Mouse (Mus musculus): ENCODE data around the gene Cish. TPM values are rescaled to one million over a fixed set of nuclear protein-coding genes. Genes with fewer than 3 reads are reported as not detected.

Gene Cish
- polyA plus RNA-seq, 1 experiment from 2014 or later: 6.0 TPM

GRCm38 (mm10) chr9:107278527-107279377 lies 17.1 kb upstream of the Cish start:
- Histone ChIP-seq H3K36me3 (replicated peaks) (no peaks in the 10 kb centered on the region), H3K4me2 (no peak overlapping the region), H3K4me1 (peaks cover 20% of the 10 kb centered on the region), H3K27ac (no peak overlapping the region), H3K4me3 (replicated peaks) (no peak overlapping the region), H3K9ac (no peak overlapping the region), H3K27me3 (peaks cover 11% of the 10 kb centered on the region; the same call in 1 of the 2 replicates), H3K9me3 (no peaks in the 10 kb centered on the region)
- no peak for ATAC-seq (ENCODE audit: low FRiP score)
- WGBS: 61% methylated on average over 8 of the region's 8 CpGs

- WGBS: 29% methylated on average over 16 of the region's 16 CpGs
- no peaks in the 10 kb centered on the region for H3K9me3 ChIP-seq
- no peak overlapping the region for H3K9ac ChIP-seq
- H3K4me3 ChIP-seq (replicated peaks): no peak overlapping the region
- peaks cover 20% of the 10 kb centered on the region for H3K4me1 ChIP-seq
- 0 out of 2 replicates have a peak overlapping the region, but pooled peaks have one; percentile 4 for H3K4me2 ChIP-seq
- H3K27me3 ChIP-seq: peaks cover 11% of the 10 kb centered on the region; the same call in 1 of the 2 replicates
- no peaks in the 10 kb centered on the region for H3K36me3 ChIP-seq (replicated peaks)
- H3K27ac ChIP-seq: 0 out of 2 replicates have a peak overlapping the region, but pooled peaks have one; percentile 11
- ATAC-seq (ENCODE audit: low FRiP score): no peak
Observed at GRCm38 (mm10) chr9:107279378-107280321, 16.2 kb upstream of the Cish start.

GRCm38 (mm10) chr9:107280322-107281027 lies 15.4 kb upstream of the Cish start:
- Histone ChIP-seq H3K4me3 (replicated peaks) (no peak overlapping the region), H3K9ac (no peak overlapping the region), H3K27ac (no peak overlapping the region), H3K9me3 (no peaks in the 10 kb centered on the region), H3K4me1 (peaks cover 23% of the 10 kb centered on the region), H3K27me3 (peaks cover 11% of the 10 kb centered on the region; the same call in 1 of the 2 replicates), H3K4me2 (0 out of 2 replicates have a peak overlapping the region, but pooled peaks have one; percentile 4), H3K36me3 (replicated peaks) (no peaks in the 10 kb centered on the region)
- ATAC-seq (ENCODE audit: low FRiP score): no peak
- WGBS: 49% methylated on average over 13 of the region's 13 CpGs

- H3K9me3 ChIP-seq: no peaks in the 10 kb centered on the region
- peaks cover 11% of the 10 kb centered on the region; the same call in 1 of the 2 replicates for H3K27me3 ChIP-seq
- H3K4me2 ChIP-seq: no peak overlapping the region
- peaks cover 23% of the 10 kb centered on the region for H3K4me1 ChIP-seq
- H3K36me3 ChIP-seq (replicated peaks): no peaks in the 10 kb centered on the region
- no peak for ATAC-seq (ENCODE audit: low FRiP score)
- H3K9ac ChIP-seq: no peak overlapping the region
- H3K27ac ChIP-seq: no peak overlapping the region
- WGBS: 91% methylated on average over 5 of the region's 5 CpGs
- H3K4me3 ChIP-seq (replicated peaks): no peak overlapping the region
Observed at GRCm38 (mm10) chr9:107281241-107281987, 14.4 kb upstream of the Cish start.

- H3K4me1 ChIP-seq: peaks cover 23% of the 10 kb centered on the region
- no peak for ATAC-seq (ENCODE audit: low FRiP score)
- 90% methylated on average over 9 of the region's 9 CpGs for whole genome bisulfite sequencing
Observed at GRCm38 (mm10) chr9:107282951-107283350, 12.9 kb upstream of the Cish start.

GRCm38 (mm10) chr9:107285009-107285408 lies 10.8 kb upstream of the Cish start:
- peaks cover 19% of the 10 kb centered on the region for H3K4me1 ChIP-seq

More at GRCm38 (mm10) chr9:107282951-107283350, 12.9 kb upstream of the Cish start:
- no peak overlapping the region for H3K4me2 ChIP-seq
- no peak overlapping the region for H3K4me3 ChIP-seq (replicated peaks)
- peaks cover 12% of the 10 kb centered on the region; the same call in 1 of the 2 replicates for H3K27me3 ChIP-seq
- no peaks in the 10 kb centered on the region for H3K36me3 ChIP-seq (replicated peaks)
- no peak overlapping the region for H3K9ac ChIP-seq
- no peak overlapping the region for H3K27ac ChIP-seq
- H3K9me3 ChIP-seq: no peaks in the 10 kb centered on the region

GRCm38 (mm10) chr9:107287294-107287693 lies 8.5 kb upstream of the Cish start:
- 94% methylated on average over 2 of the region's 2 CpGs for WGBS
- H3K4me3 ChIP-seq (replicated peaks): no peak overlapping the region
- peaks cover 23% of the 10 kb centered on the region; the same call in 1 of the 2 replicates for H3K27me3 ChIP-seq
- no peaks in the 10 kb centered on the region for H3K36me3 ChIP-seq (replicated peaks)
- H3K9ac ChIP-seq: no peak overlapping the region
- no peak overlapping the region for H3K27ac ChIP-seq
- no peaks in the 10 kb centered on the region for H3K9me3 ChIP-seq
- H3K4me2 ChIP-seq: no peak overlapping the region
- H3K4me1 ChIP-seq: peaks cover 16% of the 10 kb centered on the region
- no peak for ATAC-seq (ENCODE audit: low FRiP score)

More at GRCm38 (mm10) chr9:107285009-107285408, 10.8 kb upstream of the Cish start:
- no peak for ATAC-seq (ENCODE audit: low FRiP score)
- 26% methylated on average over 3 of the region's 3 CpGs for WGBS
- H3K27me3 ChIP-seq: peaks cover 25% of the 10 kb centered on the region; the same call in 1 of the 2 replicates
- no peak overlapping the region for H3K4me3 ChIP-seq (replicated peaks)
- no peak overlapping the region for H3K4me2 ChIP-seq
- no peaks in the 10 kb centered on the region for H3K9me3 ChIP-seq
- no peak overlapping the region for H3K27ac ChIP-seq
- no peak overlapping the region for H3K9ac ChIP-seq
- H3K36me3 ChIP-seq (replicated peaks): no peaks in the 10 kb centered on the region

GRCm38 (mm10) chr9:107288105-107288650 lies 7.6 kb upstream of the Cish start:
- Histone ChIP-seq H3K4me2 (no peak overlapping the region), H3K4me1 (peaks cover 16% of the 10 kb centered on the region), H3K9ac (no peak overlapping the region), H3K27me3 (peaks cover 31% of the 10 kb centered on the region; the same call in 1 of the 2 replicates), H3K27ac (no peak overlapping the region), H3K9me3 (no peaks in the 10 kb centered on the region), H3K4me3 (replicated peaks) (no peak overlapping the region), H3K36me3 (replicated peaks) (no peaks in the 10 kb centered on the region)
- no peak for ATAC-seq (ENCODE audit: low FRiP score)
- 91% methylated on average over 14 of the region's 14 CpGs for WGBS

GRCm38 (mm10) chr9:107288711-107289110 lies 7.1 kb upstream of the Cish start:
- Histone ChIP-seq H3K4me3 (replicated peaks) (peak overlapping the region; percentile 46; the same call in 1 of the 2 replicates), H3K4me1 (peaks cover 16% of the 10 kb centered on the region), H3K4me2 (peak overlapping the region; percentile 83), H3K9ac (no peak overlapping the region), H3K36me3 (replicated peaks) (no peaks in the 10 kb centered on the region), H3K27me3 (peaks cover 36% of the 10 kb centered on the region), H3K27ac (no peak overlapping the region), H3K9me3 (no peaks in the 10 kb centered on the region)
- 31% methylated on average over 8 of the region's 8 CpGs for WGBS
- ATAC-seq (ENCODE audit: low FRiP score): no peak

GRCm38 (mm10) chr9:107289211-107290076 lies 6.4 kb upstream of the Cish start, which contains the start of gene Mapkapk3:
Gene Mapkapk3 (minus strand): TSS chr9:107289877.
- Histone ChIP-seq H3K27ac (no peak within 1 kb of the TSS), H3K9ac (peak within 1 kb of the TSS; percentile 55), H3K4me1 (peaks cover 16% of the 10 kb centered on the region), H3K4me3 (replicated peaks) (peak within 1 kb of the TSS; percentile 46), H3K36me3 (replicated peaks) (no peaks in the 10 kb centered on the region), H3K27me3 (peaks cover 41% of the 10 kb centered on the region), H3K4me2 (peak within 1 kb of the TSS; percentile 83), H3K9me3 (no peaks in the 10 kb centered on the region)
- WGBS: 3% methylated on average over 49 of the region's 49 CpGs
- peak; percentile 77 for ATAC-seq (ENCODE audit: low FRiP score)
